Mouse (Mus musculus): ENCODE data around the gene Zfp967. TPM values are rescaled to one million over a fixed set of nuclear protein-coding genes. Genes with fewer than 3 reads are reported as not detected.
"Not testable (repeated sequence)": the region's sequence is repeated elsewhere in the genome, so short reads cannot be mapped to it uniquely, and the experiment has no call there.

Zfp967 gene
- polyA plus RNA-seq (2015; fragmentation: Nextera tagmentation; extraction: Ambion mirVana), result not detected in 2 replicates

DNA sequence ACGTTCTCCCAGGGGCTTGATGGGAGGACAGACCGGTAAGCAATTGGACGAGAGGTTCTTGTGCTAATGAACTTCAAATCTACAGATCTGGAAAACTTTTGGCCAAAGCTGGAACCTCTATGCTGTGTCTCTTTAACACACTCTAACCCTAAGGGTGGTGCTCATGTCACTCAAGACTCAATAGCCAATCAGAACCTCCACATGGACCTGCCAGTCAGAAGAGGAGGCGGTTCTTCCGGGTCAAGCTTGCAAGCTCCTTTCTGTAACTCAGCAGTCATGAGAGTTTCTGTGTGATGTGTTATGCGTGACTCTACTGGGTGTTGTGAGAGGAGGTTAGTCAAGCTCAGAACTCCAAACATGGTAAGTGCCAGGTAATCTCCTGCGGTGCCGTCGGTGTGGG lies at the start of gene Zfp967:
TSS of gene Zfp967 (plus strand) at position 301 of the 400 bp plus-strand sequence.
- H3K36me3 ChIP-seq; H3K9ac ChIP-seq; H3K4me2 ChIP-seq; H3K4me1 ChIP-seq; H3K9me3 ChIP-seq; H3K27ac ChIP-seq; ATAC-seq (ENCODE audit: insufficient read depth, low FRiP score, low read depth); H3K4me3 ChIP-seq (replicated peaks); H3K27me3 ChIP-seq (replicated peaks): not testable (repeated sequence)
- no CpG with 5 or more reads among the region's 9 CpGs for WGBS

DNA sequence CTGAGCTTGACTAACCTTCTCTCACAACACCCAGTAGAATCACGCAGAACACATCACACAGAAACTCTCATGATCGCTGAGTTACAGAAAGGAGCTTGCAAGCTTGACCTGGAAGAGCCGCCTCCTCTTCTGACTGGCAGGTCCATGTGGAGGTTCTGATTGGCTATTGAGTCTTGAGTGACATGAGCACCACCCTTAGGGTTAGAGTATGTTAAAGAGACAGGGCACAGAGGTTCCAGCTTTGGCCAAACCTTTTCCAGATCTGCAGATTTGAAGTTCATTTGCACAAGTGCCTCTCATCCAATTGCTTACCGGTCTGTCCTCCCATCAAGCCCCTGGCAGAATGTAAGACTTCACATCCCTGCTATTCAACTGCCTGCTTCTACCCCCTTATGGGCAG lies 34.2 kb upstream of the Zfp967 start, which contains the start of gene Gm14434:
TSS of gene Gm14434 (minus strand) at position 101 of the 400 bp plus-strand sequence.
- H3K4me2 ChIP-seq; ATAC-seq (ENCODE audit: insufficient read depth, low FRiP score, low read depth); H3K27me3 ChIP-seq (replicated peaks); H3K4me1 ChIP-seq; H3K4me3 ChIP-seq (replicated peaks); H3K27ac ChIP-seq; H3K36me3 ChIP-seq; H3K9ac ChIP-seq; H3K9me3 ChIP-seq: not testable (repeated sequence)
- WGBS, result no CpG with 5 or more reads among the region's 4 CpGs

Other genes with a start within 250 kb of the Zfp967 start
- not detected in 2 replicates for gene Gm11009, start 201.6 kb upstream of the Zfp967 start, polyA plus RNA-seq (2015; fragmentation: Nextera tagmentation; extraction: Ambion mirVana)
- gene Gm14435, start 97.5 kb upstream of the Zfp967 start, polyA plus RNA-seq (2015; fragmentation: Nextera tagmentation; extraction: Ambion mirVana), result 12.2 and 14.1 TPM in 2 replicates
- gene Gm14434, start 34.3 kb upstream of the Zfp967 start, polyA plus RNA-seq (2015; fragmentation: Nextera tagmentation; extraction: Ambion mirVana), result 2.0 and 4.1 TPM in 2 replicates
- 21.1 and 22.5 TPM in 2 replicates for gene Gm14308, start 115.3 kb downstream of the Zfp967 start, polyA plus RNA-seq (2015; fragmentation: Nextera tagmentation; extraction: Ambion mirVana)
- 9.3 and 9.6 TPM in 2 replicates for gene Zfp973, start 149.5 kb downstream of the Zfp967 start, polyA plus RNA-seq (2015; fragmentation: Nextera tagmentation; extraction: Ambion mirVana)
- gene Gm14305, start 187.3 kb downstream of the Zfp967 start, polyA plus RNA-seq (2015; fragmentation: Nextera tagmentation; extraction: Ambion mirVana), result 29.6 and 30.6 TPM in 2 replicates

Measured in stomach, embryonic 15.5 days (tissue).